Mouse (Mus musculus) testis, adult 2 months (tissue): Measurements from ENCODE around the gene Akr1c21.
"Not testable (repeated sequence)": the region's sequence is repeated elsewhere in the genome, so short reads cannot be mapped to it uniquely, and the experiment has no call there.

ENCODE experiments used
- CTCF ChIP-seq: fragments of 200-500 bp; IDR thresholded peaks from 2 replicates; pipeline ENCODE4 v1.5.1; 2012; ENCODE audit warnings: low read depth, mild to moderate bottlenecking, inconsistent platforms, low read length, moderate library complexity; ENCODE audit not compliant: control insufficient read depth, insufficient read depth, insufficient replicate concordance
- POLR2A ChIP-seq: fragments of 200-500 bp; IDR thresholded peaks from 2 replicates; pipeline ENCODE4 v1.6.1; 2012; ENCODE audit warnings: low read depth, mild to moderate bottlenecking, inconsistent platforms, low read length, moderate library complexity; ENCODE audit not compliant: control insufficient read depth

- TF ChIP-seq POLR2A, CTCF: not testable (repeated sequence)
Measured at GRCm38 (mm10) chr13:4603431-4603830, 29.6 kb downstream of the Akr1c21 start.
